Mouse (Mus musculus) spleen, adult 2 months (tissue): ENCODE measurements around the gene Ccdc148.

Experiments
- CTCF ChIP-seq: fragments of 200-500 bp; IDR thresholded peaks from 2 replicates; pipeline ENCODE4 v1.5.1; 2011; ENCODE audit warnings: mild to moderate bottlenecking, inconsistent platforms; ENCODE audit not compliant: insufficient read depth, insufficient read length, insufficient replicate concordance; ENCODE audit errors: extremely low read depth
- POLR2A ChIP-seq: fragments of 200-500 bp; IDR thresholded peaks from 2 replicates; pipeline ENCODE4 v1.6.1; 2011; ENCODE audit warnings: low read depth, low read length, inconsistent platforms

DNA sequence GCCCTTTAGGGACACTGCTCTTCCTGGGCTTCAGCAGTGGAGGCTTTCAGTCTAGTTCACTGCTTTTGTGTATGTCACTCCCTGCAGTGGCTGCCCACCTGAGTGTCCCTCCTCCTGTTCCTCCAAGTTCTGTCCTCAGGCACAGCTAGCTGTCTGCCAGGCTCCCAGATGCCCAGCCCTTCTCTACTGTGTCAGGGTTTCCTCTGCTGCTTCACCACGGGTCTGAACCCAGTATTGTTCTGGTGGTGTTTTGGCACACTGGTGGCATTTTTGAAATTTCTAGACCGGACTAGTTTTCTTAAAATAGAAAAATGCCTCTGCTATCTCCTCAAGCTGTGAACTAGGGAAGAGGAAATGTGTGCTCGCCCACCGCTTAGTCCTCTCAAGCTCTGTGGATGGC is 46.8 kb upstream of the Ccdc148 start:
- TF ChIP-seq POLR2A (no peak), CTCF (no peak)
